Comparison of ENCODE assay signal across 8 mouse cellular contexts in the genomic region with DNA sequence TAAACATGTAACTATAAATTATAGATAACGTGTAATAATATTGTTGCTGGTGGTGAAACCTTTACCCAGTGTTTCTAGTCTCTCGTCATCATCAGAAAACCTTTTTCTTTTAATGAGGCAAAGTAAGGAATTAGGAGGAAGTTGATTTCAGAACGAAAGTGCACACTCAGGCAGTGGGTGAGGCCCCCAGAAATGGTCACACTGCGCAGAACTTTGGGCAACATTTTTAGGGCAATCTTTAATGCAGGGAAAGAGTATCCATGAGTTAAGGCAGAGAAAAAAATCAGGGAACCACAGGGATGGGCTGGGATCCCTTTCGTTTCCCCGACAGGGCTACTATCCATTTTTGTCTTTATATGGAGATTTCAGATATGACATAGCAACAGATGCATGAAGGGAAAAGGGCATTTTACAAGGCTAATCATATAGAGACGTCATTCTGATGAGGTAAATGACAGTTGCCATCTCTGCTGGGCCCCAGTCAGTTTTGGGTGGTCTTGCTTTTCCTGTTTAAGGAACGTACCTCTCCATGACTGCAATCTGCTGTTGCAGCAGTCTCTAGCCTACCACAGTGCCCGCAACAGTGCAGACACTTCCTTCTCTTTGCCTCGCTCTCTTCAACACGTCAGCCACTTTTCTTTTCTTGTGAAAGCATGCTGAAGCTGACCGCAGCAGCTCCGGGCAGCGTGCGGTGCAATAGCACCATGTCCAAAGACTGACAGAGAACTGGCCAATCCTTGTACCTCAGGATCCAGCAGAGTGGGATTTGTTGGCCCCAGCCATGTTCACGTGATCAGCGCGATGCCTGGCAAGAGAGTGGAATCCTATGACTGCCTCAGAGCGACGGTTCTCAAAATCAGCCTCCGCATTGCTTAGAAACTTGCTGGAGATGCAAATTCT. TPM values are rescaled to one million over a fixed set of nuclear protein-coding genes. Genes with fewer than 3 reads are reported as not detected.
DNase-seq lines count a peak whose midpoint lies in the region; ATAC-seq and TF ChIP-seq lines count a peak whose summit lies in the region.

No protein-coding gene starts in this region.

- H3K4me3 ChIP-seq in forebrain, embryonic 11.5 days (ENCODE audit: low read depth, low read length) = no peak overlapping the region
- no peak overlapping the region for H3K4me3 ChIP-seq in forebrain, embryonic 13.5 days
- peak overlapping the region; percentile 57 for H3K4me3 ChIP-seq in gastrocnemius, adult 2 months
- H3K4me3 ChIP-seq in limb, embryonic 10.5 days = peak overlapping the region; percentile 28; the same call in 1 of the 2 replicates
- no peak overlapping the region for H3K4me3 ChIP-seq in midbrain, embryonic 12.5 days
- 0 out of 2 replicates have a peak overlapping the region, but pooled peaks have one; percentile 2 for H3K4me3 ChIP-seq in stomach, embryonic 15.5 days (replicated peaks)

- peak overlapping the region; percentile 11; the same call in 1 of the 2 replicates for H3K4me2 ChIP-seq in forebrain, embryonic 11.5 days (ENCODE audit: low read depth, low read length, severe bottlenecking)
- H3K4me2 ChIP-seq in forebrain, embryonic 13.5 days = no peak overlapping the region
- H3K4me2 ChIP-seq in midbrain, embryonic 12.5 days (replicated peaks) = peak overlapping the region; percentile 28; the same call in 1 of the 2 replicates
- H3K4me2 ChIP-seq in stomach, embryonic 15.5 days = peak overlapping the region; percentile 26; the same call in 1 of the 2 replicates

- TF ChIP-seq CTCF in gastrocnemius, adult 2 months (IDR thresholded peaks at IDR 0.05) = no peak

- no peaks in the 10 kb centered on the region for H3K27me3 ChIP-seq in forebrain, embryonic 11.5 days (ENCODE audit: control insufficient read depth, insufficient read depth, low read length)
- H3K27me3 ChIP-seq in forebrain, embryonic 13.5 days = no peaks in the 10 kb centered on the region
- H3K27me3 ChIP-seq in limb, embryonic 10.5 days (ENCODE audit: low read depth, poor library complexity, severe bottlenecking) = no peaks in the 10 kb centered on the region
- no peaks in the 10 kb centered on the region for H3K27me3 ChIP-seq in midbrain, embryonic 12.5 days
- no peaks in the 10 kb centered on the region for H3K27me3 ChIP-seq in stomach, embryonic 15.5 days (replicated peaks)

- no peaks in the 10 kb centered on the region for H3K4me1 ChIP-seq in forebrain, embryonic 11.5 days (replicated peaks; ENCODE audit: control insufficient read depth, insufficient read depth, low read length)
- no peaks in the 10 kb centered on the region for H3K4me1 ChIP-seq in forebrain, embryonic 13.5 days
- H3K4me1 ChIP-seq in limb, embryonic 10.5 days = 0 out of 2 replicates have a peak, but pooled peaks cover 5% of the 10 kb centered on the region
- H3K4me1 ChIP-seq in midbrain, embryonic 12.5 days = no peaks in the 10 kb centered on the region
- H3K4me1 ChIP-seq in stomach, embryonic 15.5 days = no peaks in the 10 kb centered on the region

- no peak overlapping the region for H3K9ac ChIP-seq in forebrain, embryonic 11.5 days (ENCODE audit: low read length)
- H3K9ac ChIP-seq in forebrain, embryonic 13.5 days = no peak overlapping the region
- no peak overlapping the region for H3K9ac ChIP-seq in midbrain, embryonic 12.5 days (replicated peaks)
- no peak overlapping the region for H3K9ac ChIP-seq in stomach, embryonic 15.5 days

- no peak overlapping the region for H3K27ac ChIP-seq in forebrain, embryonic 11.5 days (ENCODE audit: low read depth, low read length)
- H3K27ac ChIP-seq in forebrain, embryonic 13.5 days = no peak overlapping the region
- peak overlapping the region; percentile 28; the same call in 1 of the 2 replicates for H3K27ac ChIP-seq in gastrocnemius, adult 2 months
- H3K27ac ChIP-seq in limb, embryonic 10.5 days = no peak overlapping the region
- H3K27ac ChIP-seq in midbrain, embryonic 12.5 days (replicated peaks) = no peak overlapping the region
- H3K27ac ChIP-seq in stomach, embryonic 15.5 days = no peak overlapping the region

- intact Hi-C loops in gastrocnemius, adult 2 months (cut with DNase I) = loop anchor here (2.0 kb wide), 1 partner anchor 97 kb away; no protein-coding TSS in a partner anchor

- H3K36me3 ChIP-seq in forebrain, embryonic 11.5 days (ENCODE audit: control insufficient read depth, insufficient read depth, low read length) = no peaks in the 10 kb centered on the region
- H3K36me3 ChIP-seq in forebrain, embryonic 13.5 days (ENCODE audit: poor library complexity, severe bottlenecking) = no peaks in the 10 kb centered on the region
- H3K36me3 ChIP-seq in limb, embryonic 10.5 days = no peaks in the 10 kb centered on the region
- no peaks in the 10 kb centered on the region for H3K36me3 ChIP-seq in midbrain, embryonic 12.5 days
- no peaks in the 10 kb centered on the region for H3K36me3 ChIP-seq in stomach, embryonic 15.5 days

- no peak for ATAC-seq in forebrain, embryonic 11.5 days (replicated peaks; ENCODE audit: low FRiP score)
- no peak for ATAC-seq in forebrain, embryonic 13.5 days
- ATAC-seq in midbrain, embryonic 12.5 days (ENCODE audit: low FRiP score, low read depth) = no peak
- no peak for ATAC-seq in stomach, embryonic 15.5 days (ENCODE audit: insufficient read depth, low FRiP score, low read depth)

- no peak for DNase-seq in forebrain, embryonic 11.5 days (ENCODE audit: low spot score)
- peak; percentile 17 for DNase-seq in adrenal gland, postnatal 25 days
- peak; percentile 48 for DNase-seq in gastrocnemius, adult 2 months
- peak; percentile 47 for DNase-seq in induced T-regulatory cell, adult 2 months (ENCODE audit: low read depth)
- DNase-seq in limb, embryonic 10.5 days (ENCODE audit: low spot score) = no peak

- 65% methylated on average over 21 of the region's 21 CpGs for WGBS in forebrain, embryonic 11.5 days
- WGBS in forebrain, embryonic 13.5 days = 64% methylated on average over 21 of the region's 21 CpGs
- WGBS in limb, embryonic 10.5 days = 66% methylated on average over 21 of the region's 21 CpGs
- WGBS in midbrain, embryonic 12.5 days = 59% methylated on average over 21 of the region's 21 CpGs
- WGBS in stomach, embryonic 15.5 days = 52% methylated on average over 21 of the region's 21 CpGs

- no peaks in the 10 kb centered on the region for H3K9me3 ChIP-seq in forebrain, embryonic 11.5 days (ENCODE audit: control insufficient read depth, low read length)
- no peaks in the 10 kb centered on the region for H3K9me3 ChIP-seq in forebrain, embryonic 13.5 days (replicated peaks)
- H3K9me3 ChIP-seq in limb, embryonic 10.5 days (replicated peaks) = no peaks in the 10 kb centered on the region
- H3K9me3 ChIP-seq in midbrain, embryonic 12.5 days = no peaks in the 10 kb centered on the region
- no peaks in the 10 kb centered on the region for H3K9me3 ChIP-seq in stomach, embryonic 15.5 days

RNA-seq across cellular contexts. Expression of gene Fcgr4, which starts 20.7 kb away (rescaled TPM):
- 0.21 and 0.35 TPM in 2 replicates for polyA plus RNA-seq in forebrain, embryonic 11.5 days (2014; fragmentation: Nextera tagmentation; extraction: Ambion mirVana)
- 0.33 TPM in 1 of 2 replicates, not detected in the other for polyA plus RNA-seq in forebrain, embryonic 13.5 days (2015; fragmentation: Nextera tagmentation; extraction: Ambion mirVana)
- total RNA-seq in adrenal gland, postnatal 25 days (2021) = 0.76 and 1.6 TPM in 2 replicates
- total RNA-seq in gastrocnemius, adult 2 months (2021) = not detected
- 0.11 TPM in 1 of 2 replicates, not detected in the other for polyA plus RNA-seq in limb, embryonic 10.5 days (2016; fragmentation: Nextera tagmentation; extraction: Ambion mirVana)
- polyA plus RNA-seq in midbrain, embryonic 12.5 days (2016; fragmentation: Nextera tagmentation; extraction: Ambion mirVana) = 0.19 TPM in 1 of 2 replicates, not detected in the other
- polyA plus RNA-seq in stomach, embryonic 15.5 days (2015; fragmentation: Nextera tagmentation; extraction: Ambion mirVana) = 1.3 and 1.7 TPM in 2 replicates

RNA-seq across cellular contexts. Expression of gene Fcgr2b, which starts 21.7 kb away (rescaled TPM):
- polyA plus RNA-seq in forebrain, embryonic 11.5 days (2014; fragmentation: Nextera tagmentation; extraction: Ambion mirVana) = 0.31 TPM in 1 of 2 replicates, not detected in the other
- polyA plus RNA-seq in forebrain, embryonic 13.5 days (2015; fragmentation: Nextera tagmentation; extraction: Ambion mirVana) = 0.12 and 0.26 TPM in 2 replicates
- total RNA-seq in adrenal gland, postnatal 25 days (2021) = 1.5 and 2.6 TPM in 2 replicates
- total RNA-seq in gastrocnemius, adult 2 months (2021) = 1 to 10 TPM; 2.2 to 4.1 TPM
- 0.19 TPM in 1 of 2 replicates, not detected in the other for polyA plus RNA-seq in limb, embryonic 10.5 days (2016; fragmentation: Nextera tagmentation; extraction: Ambion mirVana)
- 0.27 and 0.33 TPM in 2 replicates for polyA plus RNA-seq in midbrain, embryonic 12.5 days (2016; fragmentation: Nextera tagmentation; extraction: Ambion mirVana)
- polyA plus RNA-seq in stomach, embryonic 15.5 days (2015; fragmentation: Nextera tagmentation; extraction: Ambion mirVana) = 2.1 and 3.2 TPM in 2 replicates

Comparison
In these comparisons a context has a peak if more than half of its experiments do, and no peak if none do; other contexts are left out.
1. DNase-seq: peak in adrenal gland, postnatal 25 days (single experiment), gastrocnemius, adult 2 months (single experiment) and induced T-regulatory cell, adult 2 months (single experiment); none in forebrain, embryonic 11.5 days (single experiment) and limb, embryonic 10.5 days (single experiment).
2. H3K4me3 ChIP-seq: peak in gastrocnemius, adult 2 months (single experiment), limb, embryonic 10.5 days (single experiment) and stomach, embryonic 15.5 days (single experiment); none in forebrain, embryonic 11.5 days (single experiment), forebrain, embryonic 13.5 days (single experiment) and midbrain, embryonic 12.5 days (single experiment).